Mouse (Mus musculus) olfactory bulb, adult 2 months (tissue): ENCODE data around the gene Hapln3. TPM values are rescaled to one million over a fixed set of nuclear protein-coding genes. Genes with fewer than 3 reads are reported as not detected.

Experiments
- H3K27ac ChIP-seq: fragments of 200-500 bp; 2 replicates; pipeline ENCODE4 v1.5.1; 2012; ENCODE audit warnings: low read depth, low read length; ENCODE audit not compliant: insufficient read depth
- H3K4me1 ChIP-seq: fragments of 200-500 bp; 2 replicates; pipeline ENCODE4 v1.6.1; 2012; ENCODE audit warnings: low read length; ENCODE audit not compliant: control insufficient read depth, insufficient read depth
- H3K4me3 ChIP-seq: fragments of 200-500 bp; 2 replicates; pipeline ENCODE4 v1.5.1; 2012; ENCODE audit warnings: mild to moderate bottlenecking, low read depth, low read length, moderate library complexity; ENCODE audit not compliant: insufficient read depth
- CTCF ChIP-seq: fragments of 200-500 bp; IDR thresholded peaks from 2 replicates; pipeline ENCODE4 v1.5.1; 2012; ENCODE audit warnings: low read depth, mild to moderate bottlenecking, low read length, moderate library complexity; ENCODE audit not compliant: insufficient read depth
- POLR2A ChIP-seq: fragments of 200-500 bp; IDR thresholded peaks from 2 replicates; pipeline ENCODE4 v1.6.1; 2012; ENCODE audit warnings: mild to moderate bottlenecking, low read depth, low read length, moderate library complexity; ENCODE audit not compliant: insufficient read depth
- WGBS: fragments of 180-500 bp; shearing (Covaris S2); methylation state at CpG from one replicate; pipeline ENCODE4 v1.1.7; 2018; 5-methylcytosine and 5-hydroxymethylcytosine counted together
- polyA plus RNA-seq: library from polyadenylated mRNA; stranded (reverse); fragments of >200 nt; gene quantifications from 2 replicates; pipeline ENCODE4 v1.2.4, GENCODE M21; 2012; ENCODE audit warnings: low replicate concordance; ENCODE audit not compliant: missing spikeins, insufficient read depth, insufficient read length

The Hapln3 gene
- not detected in 2 replicates for polyA plus RNA-seq

DNA sequence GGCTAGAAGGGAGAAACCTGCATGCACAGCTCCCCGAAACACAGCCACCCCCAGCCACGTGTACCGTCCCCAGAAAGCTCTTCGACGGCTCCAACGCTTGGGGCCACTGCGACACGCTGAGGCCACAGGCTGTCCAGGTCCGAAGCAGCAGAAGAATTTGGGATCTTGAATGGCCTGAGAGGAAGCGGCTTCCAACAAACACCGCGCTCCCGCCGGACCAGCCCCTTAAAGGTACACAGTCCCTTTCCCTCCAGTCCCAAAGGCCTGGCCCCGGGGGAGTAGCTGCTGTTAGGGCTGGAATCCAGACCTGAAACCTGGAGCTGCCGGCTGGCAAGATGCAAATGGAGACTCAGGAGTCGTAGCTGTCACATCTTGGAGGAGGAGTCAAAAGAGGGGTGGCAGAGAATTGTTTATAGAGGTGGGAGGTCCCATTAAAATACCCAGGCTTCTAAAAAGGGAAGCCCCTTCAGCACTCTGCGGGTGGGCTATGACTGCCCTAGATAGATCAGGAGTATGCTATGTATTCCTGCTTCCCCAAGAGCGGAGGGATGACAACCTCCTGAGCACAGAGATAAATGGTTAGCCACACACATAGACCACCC, at the start of gene Hapln3:
Gene Hapln3, minus strand, starts transcription at position 176 of the 602 bp plus-strand sequence.
- 16% methylated on average over 19 of the region's 19 CpGs for WGBS
- Histone ChIP-seq H3K4me1 (peaks cover 16% of the 10 kb centered on the region), H3K4me3 (peak within 1 kb of the TSS; percentile 23), H3K27ac (no peak within 1 kb of the TSS)
- no peak for TF ChIP-seq POLR2A
- no peak for TF ChIP-seq CTCF

DNA sequence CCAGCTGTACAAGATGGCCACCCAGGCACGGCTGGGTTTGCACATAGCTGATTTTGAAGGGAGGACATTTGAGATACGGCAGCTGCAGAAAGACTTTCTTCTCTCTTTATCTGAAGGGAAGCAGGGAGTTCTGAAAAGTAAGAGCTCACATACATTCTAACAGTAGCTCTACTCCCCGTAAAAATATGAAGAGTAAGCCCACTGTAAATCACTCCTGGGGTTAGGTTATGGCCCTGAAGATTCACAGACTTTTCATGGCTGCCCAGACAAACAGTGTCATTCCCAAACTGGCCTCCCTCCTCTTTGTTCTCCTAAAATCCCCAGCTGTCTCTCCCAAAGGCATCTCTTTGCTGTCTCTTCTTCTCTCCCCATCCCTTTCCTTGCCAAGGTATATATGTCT, 43.0 kb upstream of the Hapln3 start:
- no peak for TF ChIP-seq CTCF
- no peak for TF ChIP-seq POLR2A
- Histone ChIP-seq H3K4me1 (no peaks in the 10 kb centered on the region), H3K27ac (no peak overlapping the region), H3K4me3 (no peak overlapping the region)
- 93% methylated on average over 3 of the region's 3 CpGs for WGBS

DNA sequence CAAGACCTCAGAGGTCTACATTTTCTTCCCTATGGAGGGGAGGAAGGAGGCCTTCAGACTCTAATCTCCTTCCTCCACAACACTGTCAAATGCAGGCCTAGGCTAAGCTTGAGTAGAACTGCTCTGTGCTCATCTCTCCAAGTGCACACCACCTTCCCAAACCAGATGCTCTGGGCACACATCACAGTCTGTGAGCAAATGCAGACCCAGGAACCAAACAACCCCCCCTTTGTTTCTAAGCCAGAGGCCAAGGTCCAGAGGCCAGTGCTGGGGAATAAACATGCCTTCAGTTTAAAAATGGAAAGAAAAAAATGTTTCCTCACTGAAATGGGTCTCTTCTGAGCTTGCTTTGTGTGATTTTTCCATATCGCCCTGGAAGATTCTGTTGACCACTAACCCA, 41.0 kb upstream of the Hapln3 start:
- 72% methylated on average over 1 of the region's 1 CpGs for WGBS
- TF ChIP-seq CTCF (no peak), POLR2A (no peak)
- no peak overlapping the region for H3K27ac ChIP-seq
- H3K4me3 ChIP-seq = no peak overlapping the region
- no peaks in the 10 kb centered on the region for H3K4me1 ChIP-seq

DNA sequence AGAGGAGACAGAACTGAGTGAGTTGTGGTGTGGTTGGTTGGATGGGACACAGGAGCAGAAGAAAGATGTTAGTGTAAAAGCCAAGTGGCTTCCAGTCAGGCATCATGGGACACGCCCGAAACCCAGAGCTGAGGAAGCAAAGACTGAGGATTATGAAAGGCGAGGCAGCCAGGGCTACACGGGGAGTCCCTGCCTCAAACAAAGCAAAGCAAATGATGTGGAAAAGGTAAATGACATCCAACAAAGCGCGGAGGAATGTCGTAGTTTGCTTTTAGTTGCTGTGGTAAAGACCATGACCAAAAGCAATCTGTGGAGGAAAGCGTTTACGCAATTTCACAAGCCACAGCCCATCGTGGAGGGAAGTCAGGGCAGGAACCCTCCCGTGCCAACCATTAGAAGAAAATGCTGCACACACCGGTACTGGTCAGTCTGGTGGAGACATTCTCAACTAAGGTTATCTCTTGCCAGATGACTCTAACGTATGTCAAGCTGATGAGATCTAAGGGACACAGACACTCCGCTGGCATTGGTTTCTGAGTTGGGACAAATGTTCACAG, 36.3 kb upstream of the Hapln3 start:
- WGBS = 71% methylated on average over 14 of the region's 14 CpGs
- TF ChIP-seq CTCF (no peak), POLR2A (no peak)
- no peak overlapping the region for H3K27ac ChIP-seq
- no peak overlapping the region for H3K4me3 ChIP-seq
- no peaks in the 10 kb centered on the region for H3K4me1 ChIP-seq

DNA sequence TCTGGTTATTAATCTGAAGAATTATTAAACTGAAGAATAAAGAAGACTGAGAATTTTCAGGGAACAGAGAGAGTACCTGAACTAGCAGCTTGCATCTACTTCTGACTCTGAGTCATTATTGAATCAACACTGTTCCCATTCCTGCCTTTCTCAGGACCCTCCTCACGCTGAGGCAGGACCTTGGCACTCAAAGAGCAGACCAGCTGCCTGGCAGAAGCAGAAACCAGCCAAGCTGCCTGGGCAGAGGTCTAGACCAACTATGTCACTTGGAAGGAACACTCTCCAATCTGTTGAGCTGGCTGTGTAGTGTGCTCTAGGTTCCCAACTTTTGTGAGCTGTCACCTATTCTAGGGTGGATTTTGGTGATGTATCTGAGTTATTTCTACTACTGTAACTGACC, 28.6 kb upstream of the Hapln3 start:
- no peaks in the 10 kb centered on the region for H3K4me1 ChIP-seq
- TF ChIP-seq CTCF (no peak), POLR2A (no peak)
- WGBS = 44% methylated on average over 1 of the region's 1 CpGs
- H3K27ac ChIP-seq = no peak overlapping the region
- no peak overlapping the region for H3K4me3 ChIP-seq

DNA sequence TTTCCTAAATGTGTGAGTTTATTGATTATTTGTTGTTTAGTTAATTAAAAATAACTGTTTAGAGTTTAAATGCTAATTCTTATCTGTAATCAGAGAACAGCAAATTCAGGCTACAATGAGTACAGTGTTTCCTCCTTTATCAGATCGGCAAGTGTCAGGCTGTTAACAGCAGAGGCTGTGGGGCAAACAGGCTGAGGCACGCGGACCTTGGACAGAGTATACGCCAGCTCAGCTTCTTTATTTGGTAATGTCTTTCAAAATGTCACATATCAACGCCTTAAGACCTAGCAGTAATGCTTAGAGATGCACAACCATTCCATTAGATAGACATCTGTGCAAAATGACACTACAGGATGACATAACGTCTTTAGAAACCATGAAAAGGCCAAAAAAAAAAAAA, 18.7 kb upstream of the Hapln3 start:
- no peak overlapping the region for H3K27ac ChIP-seq
- TF ChIP-seq CTCF (no peak), POLR2A (no peak)
- peaks cover 24% of the 10 kb centered on the region for H3K4me1 ChIP-seq
- 80% methylated on average over 6 of the region's 6 CpGs for WGBS
- no peak overlapping the region for H3K4me3 ChIP-seq

DNA sequence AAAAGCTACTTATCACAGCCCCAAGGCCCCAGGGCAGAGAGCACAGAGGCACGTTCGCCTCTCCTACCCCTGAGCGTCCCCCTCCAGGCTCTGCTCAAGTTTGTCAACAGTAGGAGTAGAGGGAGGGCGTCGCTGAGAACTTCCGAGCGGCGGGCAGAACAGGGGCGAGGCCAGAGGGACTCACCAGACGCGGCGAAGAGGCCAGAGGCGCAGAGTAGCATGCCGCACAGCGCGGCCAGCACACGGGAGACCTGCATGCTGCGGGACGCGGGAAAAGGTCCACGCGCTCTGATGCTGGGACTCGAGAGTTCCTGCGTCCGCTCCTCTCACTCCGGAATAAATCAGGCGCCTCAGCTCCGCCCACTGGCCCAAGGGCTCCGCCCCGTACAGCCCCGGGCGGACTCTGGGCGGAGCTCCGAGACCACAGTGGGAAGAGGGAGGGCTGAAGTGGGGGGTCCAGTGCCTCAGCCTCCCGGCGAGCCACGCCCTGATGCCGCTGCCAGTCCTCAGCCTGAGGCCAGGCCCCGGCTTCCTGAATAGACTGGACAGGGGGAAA, 18.0 kb upstream of the Hapln3 start, which contains the start of gene Mfge8:
Gene Mfge8, minus strand, starts transcription at position 350 of the 556 bp plus-strand sequence.
- no peak for TF ChIP-seq CTCF
- TF ChIP-seq POLR2A = no peak
- Histone ChIP-seq H3K4me3 (peak within 1 kb of the TSS; percentile 52), H3K4me1 (peaks cover 24% of the 10 kb centered on the region), H3K27ac (no peak within 1 kb of the TSS)
- WGBS = 3% methylated on average over 39 of the region's 39 CpGs

DNA sequence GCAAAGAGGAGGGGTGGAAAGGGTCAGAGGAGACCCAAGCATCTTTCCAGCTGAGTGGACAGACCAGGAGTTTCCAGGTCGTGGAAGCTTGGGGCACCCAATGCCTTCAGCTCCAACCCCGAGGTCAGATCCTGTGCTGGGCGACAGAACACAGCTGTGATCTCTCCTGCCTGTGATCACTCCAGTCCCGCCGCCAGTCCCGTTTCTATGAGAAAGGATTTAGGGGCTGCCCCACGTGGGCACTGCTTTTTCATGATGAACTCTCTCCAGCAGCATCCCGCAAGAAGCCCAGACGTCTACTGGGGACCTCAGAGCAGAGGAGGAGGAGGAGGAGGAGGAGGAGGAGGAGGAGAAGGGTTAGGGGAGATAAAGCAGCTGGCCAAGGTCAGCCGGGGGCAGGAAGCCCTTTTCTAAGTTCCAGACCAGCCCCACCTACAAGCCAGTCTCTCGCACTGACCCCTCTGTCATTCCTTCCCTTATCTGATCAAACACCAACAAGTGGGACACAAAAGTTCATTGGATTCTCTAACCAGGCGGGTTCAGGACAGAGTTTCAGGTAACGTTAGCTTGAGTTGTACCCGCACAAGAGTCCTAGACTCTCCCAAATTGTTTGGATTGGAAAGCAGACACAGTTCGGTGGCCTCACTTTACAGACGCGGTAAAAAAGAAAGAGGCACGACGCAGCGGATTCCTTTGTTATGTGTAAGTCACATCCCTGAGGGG, 17.3 kb upstream of the Hapln3 start:
- TF ChIP-seq POLR2A = no peak
- no peak for TF ChIP-seq CTCF
- Histone ChIP-seq H3K4me3 (peak overlapping the region; percentile 52), H3K4me1 (peaks cover 24% of the 10 kb centered on the region), H3K27ac (no peak overlapping the region)
- WGBS = 18% methylated on average over 20 of the region's 20 CpGs

DNA sequence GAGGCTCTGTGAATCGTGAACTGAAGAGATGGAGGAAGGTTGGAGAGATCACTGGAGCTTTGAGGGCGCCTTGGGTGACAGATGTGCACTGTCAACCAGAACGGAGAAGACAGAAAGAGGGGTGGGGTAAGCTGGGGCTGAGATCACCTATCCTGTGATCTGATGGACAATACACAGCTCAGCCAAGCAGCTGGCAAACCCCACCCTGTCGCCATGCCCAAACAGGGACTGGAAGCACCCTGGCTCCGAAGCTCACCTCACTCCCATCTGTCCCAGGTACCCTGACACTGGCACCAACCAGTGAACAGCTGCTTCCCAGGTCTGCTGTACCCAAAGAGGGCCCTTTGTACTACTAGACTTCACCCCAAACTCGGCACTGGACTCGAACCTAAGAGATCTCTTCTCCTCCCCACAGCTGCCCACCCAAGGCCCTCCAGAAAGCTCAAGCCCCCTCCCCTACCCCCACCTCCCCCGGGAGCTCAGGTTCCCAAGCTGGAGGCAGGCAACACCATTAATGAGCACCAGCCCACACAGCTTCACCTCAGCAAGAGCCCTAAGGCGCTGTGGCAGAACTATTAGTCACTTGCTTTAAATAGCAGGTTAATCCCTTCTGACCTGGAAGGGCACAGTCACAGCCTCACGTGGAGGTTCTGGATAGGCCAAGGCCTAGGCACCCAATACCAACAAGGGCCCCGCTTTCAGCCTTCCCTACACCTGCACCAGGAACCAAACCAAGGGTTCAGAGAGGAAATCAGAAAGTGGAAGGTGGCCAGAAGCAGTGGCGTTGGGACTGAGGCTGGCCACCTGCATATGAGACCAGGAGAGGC, 16.4 kb upstream of the Hapln3 start:
- H3K4me3 ChIP-seq = 0 out of 2 replicates have a peak overlapping the region, but pooled peaks have one; percentile 52
- peaks cover 24% of the 10 kb centered on the region for H3K4me1 ChIP-seq
- TF ChIP-seq CTCF (no peak), POLR2A (no peak)
- WGBS = 53% methylated on average over 12 of the region's 12 CpGs
- H3K27ac ChIP-seq = no peak overlapping the region
